Mouse (Mus musculus) left cerebral cortex, adult 8-10 months (tissue): ENCODE results near the gene Ppp1r16b. TPM values are rescaled to one million over a fixed set of nuclear protein-coding genes. Genes with fewer than 3 reads are reported as not detected.

Experiments used
- DNase-seq, 2 experiments: peaks; one replicate each; pipeline ENCODE4 v3.0.0; 2022; ENCODE audit warnings: low spot score in 2 of 2
- total RNA-seq, 4 experiments: library from RNA; stranded (reverse); gene quantifications; 2 replicates each; pipeline ENCODE4 v1.2.4; 2022

The Ppp1r16b gene
- total RNA-seq, 4 experiments from 2014 or later: 130 to 163 (median 146) TPM

DNA sequence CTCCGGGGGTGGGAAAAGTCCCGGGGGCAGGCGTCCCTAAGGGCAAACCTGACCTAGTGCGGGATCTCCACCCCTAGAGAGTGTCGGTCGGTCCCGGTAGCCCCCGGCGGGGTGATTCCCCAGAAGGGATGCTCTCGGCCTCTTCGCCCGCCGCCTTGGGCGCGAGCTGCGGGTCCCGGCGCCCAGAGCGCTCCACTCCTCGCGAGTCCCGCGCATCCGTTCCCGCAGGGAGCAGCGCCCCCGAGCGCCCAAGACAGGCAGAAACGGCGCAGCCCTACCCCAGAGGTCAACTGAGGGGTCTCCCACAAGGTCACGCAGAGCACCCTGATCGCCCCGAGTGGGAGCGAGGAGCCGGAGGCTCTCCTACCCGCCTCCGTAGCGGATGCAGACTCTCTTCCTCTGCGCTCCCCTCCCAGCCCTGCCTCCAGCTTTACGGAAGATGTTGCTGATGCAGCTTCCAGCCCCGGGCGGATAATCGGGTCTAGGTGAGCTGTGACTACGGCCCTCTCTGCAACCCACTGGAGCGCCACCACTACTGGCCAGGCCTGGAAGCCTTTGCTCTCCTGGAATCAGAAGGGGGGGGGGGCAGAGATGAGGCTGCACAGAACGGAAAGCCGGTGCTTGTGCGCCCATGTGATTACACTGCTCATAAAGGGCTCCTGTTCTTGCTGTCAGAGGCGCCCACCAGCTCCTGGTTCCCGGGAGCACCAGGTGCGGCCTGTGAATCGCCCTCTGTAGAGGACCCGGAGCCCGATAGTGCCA, 2.7 kb downstream of the Ppp1r16b start:
- peak; percentile 51 to 63 for DNase-seq

DNA sequence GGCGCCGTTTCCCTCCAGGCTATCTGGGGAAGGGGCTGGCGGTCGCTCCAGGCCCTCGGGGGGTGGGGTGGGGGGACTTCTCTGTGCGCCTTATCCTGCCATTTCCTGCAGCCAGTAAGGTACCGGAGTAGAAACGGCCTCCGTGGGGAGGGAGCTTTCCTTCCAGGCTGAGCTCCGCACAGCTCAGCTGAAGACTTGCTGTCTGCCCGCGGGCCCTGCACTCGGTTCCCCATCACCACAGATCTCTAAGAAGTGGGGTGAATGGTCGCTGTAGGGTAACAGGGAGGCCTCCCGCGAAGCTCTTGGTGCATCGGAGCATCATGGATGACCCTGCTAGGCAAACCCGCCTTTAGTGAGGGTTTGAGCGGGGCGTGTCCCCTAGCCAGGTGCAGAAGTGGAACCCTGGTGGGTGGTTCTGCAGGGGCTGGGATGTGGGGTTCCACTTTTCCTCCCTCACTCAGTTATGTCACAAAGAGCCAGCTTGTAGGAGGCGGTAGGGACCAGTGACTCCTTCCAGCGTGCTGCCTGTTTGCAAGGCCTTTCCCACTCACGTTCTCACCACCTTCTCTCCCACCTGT, 3.3 kb downstream of the Ppp1r16b start:
- peak in 1 of 2 experiments; percentile 47 for DNase-seq

GRCm38 (mm10) chr2:158669199-158670195, 4.3 kb downstream of the Ppp1r16b start:
- DNase-seq: no peak

DNA sequence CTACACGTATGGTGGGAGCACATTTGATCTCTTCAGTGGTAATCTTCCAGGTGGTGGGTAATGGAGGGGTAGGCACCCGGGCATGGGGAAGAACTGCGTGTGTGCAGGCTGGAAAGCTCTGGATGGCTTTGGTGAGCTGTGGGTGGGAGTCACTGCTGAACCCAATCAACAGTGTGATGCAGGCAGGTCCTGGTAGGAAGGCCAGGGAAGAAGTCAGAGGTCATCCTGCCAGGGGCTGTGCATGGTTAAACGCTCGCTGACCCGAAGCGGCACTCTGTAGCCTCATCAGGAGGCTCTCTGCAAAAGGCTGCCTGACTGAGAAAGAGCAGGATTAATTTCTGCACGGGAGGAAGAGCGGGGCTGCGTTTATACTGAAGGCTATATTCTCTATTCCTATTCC, 5.4 kb downstream of the Ppp1r16b start:
- DNase-seq: no peak

- peak in 1 of 2 experiments; percentile 23 for DNase-seq
Measured at GRCm38 (mm10) chr2:158672829-158673228, 7.6 kb downstream of the Ppp1r16b start.

- DNase-seq: peak in 1 of 2 experiments; percentile 34
Measured at GRCm38 (mm10) chr2:158673493-158673892, 8.3 kb downstream of the Ppp1r16b start.

DNA sequence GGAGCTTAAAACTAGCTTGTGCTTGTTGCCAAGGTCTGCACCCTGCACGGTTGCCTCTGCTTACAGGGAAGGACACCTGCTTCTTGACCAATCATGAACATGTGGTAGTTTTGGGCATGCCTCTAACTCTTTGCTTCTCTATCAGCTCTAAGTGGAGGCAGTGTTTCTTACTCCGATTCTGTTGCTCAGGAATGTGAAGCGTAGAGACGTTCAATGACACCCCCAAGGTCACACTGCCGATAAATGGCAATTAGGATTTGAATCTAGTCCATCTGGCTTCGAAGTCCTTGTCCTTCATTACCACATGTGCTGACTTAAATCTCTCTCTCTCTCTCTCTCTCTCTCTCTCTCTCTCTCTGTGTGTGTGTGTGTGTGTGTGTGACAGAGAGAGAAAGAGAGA, 8.9 kb downstream of the Ppp1r16b start:
- DNase-seq: no peak

DNA sequence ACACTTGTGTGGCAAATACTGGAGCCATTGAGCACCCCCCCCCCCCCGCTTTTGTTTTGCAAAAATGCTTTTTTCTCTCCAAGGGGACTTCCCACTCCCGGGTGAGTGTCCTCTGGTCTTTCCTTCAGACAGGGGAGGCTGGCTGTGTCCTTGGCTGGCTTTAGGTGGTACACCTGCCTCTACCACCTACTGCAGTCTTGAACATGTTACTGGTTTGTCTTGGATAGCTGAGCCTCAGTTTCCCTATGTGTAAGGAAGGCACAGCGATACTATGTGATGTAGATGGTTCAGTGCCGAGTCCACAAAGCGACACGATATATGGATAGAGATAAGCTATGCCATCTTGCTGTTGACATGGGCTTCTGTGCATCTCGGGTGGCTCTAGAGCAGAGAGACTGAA, 9.6 kb downstream of the Ppp1r16b start:
- no peak for DNase-seq

DNA sequence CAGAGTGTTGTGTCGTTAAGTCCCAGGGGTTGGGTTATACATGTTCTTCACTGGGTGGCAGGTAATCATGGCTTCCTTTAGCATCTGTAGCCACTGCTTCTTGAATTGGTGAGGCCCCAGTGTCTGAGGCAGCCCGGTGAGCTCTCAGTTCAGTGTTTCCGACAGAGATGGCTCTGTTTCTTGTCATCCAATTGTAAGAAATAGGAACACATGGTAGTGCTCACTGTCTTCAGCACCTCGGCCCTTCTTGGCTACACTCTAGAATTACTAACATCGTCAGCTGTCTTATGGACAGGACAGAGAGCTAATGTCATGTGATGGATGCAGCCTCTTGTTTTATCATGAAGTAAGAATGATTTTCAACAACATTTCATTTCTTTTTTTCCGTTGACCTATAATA, 10.0 kb downstream of the Ppp1r16b start:
- DNase-seq: no peak

GRCm38 (mm10) chr2:158675907-158676533, 10.8 kb downstream of the Ppp1r16b start:
- no peak for DNase-seq

DNA sequence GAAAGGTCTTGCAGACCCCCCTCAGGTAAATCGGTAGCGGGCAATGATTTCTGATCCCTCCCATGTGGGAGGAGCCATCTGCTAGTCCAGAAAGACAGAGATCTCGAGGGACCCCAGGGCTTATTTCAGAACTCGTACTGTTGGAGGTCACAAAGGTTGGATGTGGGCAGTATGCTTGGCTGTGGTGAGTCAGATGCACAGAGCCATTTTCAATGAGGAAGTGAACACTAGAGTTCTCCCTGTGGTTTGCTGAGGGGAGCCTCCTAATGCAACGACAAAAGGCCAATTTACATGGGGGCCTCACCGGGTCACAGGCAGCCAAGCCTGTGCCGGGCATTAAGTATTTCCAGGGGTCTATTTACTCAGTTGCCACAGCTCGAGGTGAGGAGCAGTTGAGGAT, 12.7 kb downstream of the Ppp1r16b start:
- no peak for DNase-seq

- no peak for DNase-seq
Measured at GRCm38 (mm10) chr2:158679091-158679490, 13.9 kb downstream of the Ppp1r16b start.

- no peak for DNase-seq
Measured at GRCm38 (mm10) chr2:158680357-158680889, 15.2 kb downstream of the Ppp1r16b start.

GRCm38 (mm10) chr2:158681714-158682113, 16.5 kb downstream of the Ppp1r16b start:
- no peak for DNase-seq

DNA sequence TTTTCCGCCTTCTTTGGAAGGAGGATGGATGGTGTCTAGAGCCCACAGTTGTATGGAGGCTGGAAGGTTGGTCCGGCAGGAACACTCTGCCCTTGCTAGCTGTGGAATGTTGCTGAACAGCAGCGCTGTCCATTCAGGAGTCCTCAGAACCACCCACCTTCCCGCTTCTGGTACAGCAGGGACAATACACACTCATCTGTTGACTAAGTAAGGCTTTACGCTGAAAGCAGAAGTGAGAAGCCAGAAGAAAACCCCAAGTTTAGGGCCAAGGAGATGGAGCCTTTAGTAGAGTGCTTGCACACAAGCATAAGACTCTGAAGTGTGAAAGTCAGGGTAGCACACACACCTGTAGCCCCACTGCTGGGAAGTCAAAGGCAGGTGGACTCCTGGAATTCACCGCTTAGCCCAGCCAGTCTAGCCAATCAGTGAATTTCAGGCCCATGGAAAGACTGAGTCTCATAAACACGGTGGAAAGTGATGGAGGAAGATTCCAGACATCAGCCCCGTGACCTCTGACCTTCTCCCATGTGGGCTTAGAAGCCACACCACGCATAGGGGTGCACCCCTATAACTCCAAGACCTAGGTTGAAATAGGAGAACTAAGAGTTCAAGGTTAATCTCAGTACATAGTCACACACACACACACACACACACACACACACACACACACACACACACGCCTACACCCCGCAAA, 17.3 kb downstream of the Ppp1r16b start:
- no peak for DNase-seq

DNA sequence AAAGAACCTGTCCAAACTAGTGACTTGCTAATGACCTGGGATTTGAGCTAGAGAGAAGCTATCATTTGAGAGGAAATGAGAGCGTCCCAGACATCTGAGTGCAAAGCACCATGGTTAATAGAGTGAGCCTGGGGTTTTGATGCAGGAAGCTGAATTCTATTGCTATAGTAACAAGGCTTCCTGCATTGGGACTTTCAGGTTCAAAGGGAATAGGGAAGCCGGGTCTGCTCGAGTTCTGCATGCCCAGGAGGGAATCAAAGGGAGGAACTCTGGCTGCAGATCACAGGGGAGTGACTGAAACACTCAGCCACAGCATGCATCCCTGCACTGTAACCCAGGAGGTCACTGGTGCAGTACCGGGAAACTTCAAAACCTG, 17.8 kb downstream of the Ppp1r16b start:
- DNase-seq: no peak

- no peak for DNase-seq
Measured at GRCm38 (mm10) chr2:158684247-158684843, 19.1 kb downstream of the Ppp1r16b start.

DNA sequence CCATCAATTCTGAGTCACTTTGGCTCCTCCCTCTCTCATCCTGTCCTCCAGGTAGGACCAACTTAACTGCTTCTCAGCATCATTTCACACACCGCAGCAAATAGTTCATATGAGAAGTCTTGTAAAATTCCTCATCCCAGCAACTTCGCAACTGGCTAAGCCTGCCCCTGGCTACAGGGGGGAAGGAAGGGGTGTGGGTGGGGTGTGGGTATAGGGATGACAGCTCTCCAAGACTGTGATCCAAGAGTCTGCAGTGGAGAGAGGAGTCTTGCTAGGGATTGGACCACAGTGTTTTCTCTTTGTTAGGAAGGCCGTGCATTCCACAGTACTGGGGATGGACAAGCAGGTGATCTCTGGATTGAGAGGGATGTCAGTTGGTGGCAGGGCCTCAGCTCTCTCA, 19.7 kb downstream of the Ppp1r16b start:
- no peak for DNase-seq

DNA sequence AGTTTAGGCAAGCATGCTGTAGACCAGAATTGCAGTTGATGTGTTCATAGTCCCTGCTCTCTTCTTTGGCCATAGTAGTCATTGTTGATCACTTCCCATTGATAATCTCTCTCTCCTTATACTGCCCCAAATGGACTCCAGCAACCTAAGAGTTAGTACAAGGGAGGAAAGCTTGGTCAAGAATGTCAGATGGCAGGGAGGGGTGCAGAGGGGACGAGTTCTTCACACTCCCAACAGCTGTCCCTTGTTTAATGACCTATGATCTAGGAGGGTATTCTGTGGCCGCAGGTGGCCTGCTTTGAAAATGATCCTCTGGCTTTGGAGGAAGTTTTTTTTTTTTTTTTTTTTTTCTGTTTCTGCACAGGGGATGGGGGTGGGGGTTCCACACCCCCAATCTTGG, 21.2 kb downstream of the Ppp1r16b start:
- DNase-seq: no peak

DNA sequence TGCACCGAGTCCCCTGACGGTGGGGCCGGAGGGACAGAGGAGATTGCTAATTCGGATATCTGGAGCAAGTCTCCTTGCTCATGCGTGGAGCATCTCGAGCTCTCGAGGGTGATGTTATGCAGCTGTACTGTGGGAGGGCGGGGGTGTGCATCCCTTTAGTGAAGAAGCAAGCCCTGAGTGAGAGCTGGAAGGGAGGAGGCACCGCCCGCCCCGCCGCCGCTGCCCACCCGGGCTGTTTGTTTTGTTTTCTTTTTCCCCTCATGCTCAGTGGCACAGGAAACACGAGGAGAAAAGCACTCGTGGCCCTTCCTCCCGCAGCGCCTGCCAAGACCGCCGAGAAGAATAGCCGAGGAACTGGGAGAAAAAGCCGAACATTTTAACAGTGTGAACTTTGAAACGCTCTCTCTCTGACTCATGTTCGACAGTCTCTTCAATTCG, 22.6 kb downstream of the Ppp1r16b start:
- peak; percentile 68 to 86 for DNase-seq
